Mouse (Mus musculus): ENCODE data around the gene C130026I21Rik. TPM values are rescaled to one million over a fixed set of nuclear protein-coding genes. Genes with fewer than 3 reads are reported as not detected.
"Not testable (repeated sequence)": the region's sequence is repeated elsewhere in the genome, so short reads cannot be mapped to it uniquely, and the experiment has no call there.

Gene C130026I21Rik
- polyA plus RNA-seq, 1 experiment from 2014 or later = 0.31 TPM

GRCm38 (mm10) chr1:85093011-85093572 is 177.3 kb downstream of the C130026I21Rik start:
- H3K9me3 ChIP-seq; H3K4me2 ChIP-seq (replicated peaks); H3K4me3 ChIP-seq (replicated peaks); ATAC-seq; H3K36me3 ChIP-seq; H3K4me1 ChIP-seq (replicated peaks); H3K27me3 ChIP-seq; H3K27ac ChIP-seq; H3K9ac ChIP-seq (replicated peaks): not testable (repeated sequence)
- 85% methylated on average over 6 of the region's 7 CpGs for WGBS

GRCm38 (mm10) chr1:85092169-85092568 is 178.2 kb downstream of the C130026I21Rik start:
- 48% methylated on average over 1 of the region's 3 CpGs for WGBS
- not testable (repeated sequence) for H3K4me1 ChIP-seq (replicated peaks); H3K9me3 ChIP-seq; H3K4me3 ChIP-seq (replicated peaks); H3K9ac ChIP-seq (replicated peaks); ATAC-seq; H3K27ac ChIP-seq; H3K4me2 ChIP-seq (replicated peaks); H3K36me3 ChIP-seq; H3K27me3 ChIP-seq

- H3K4me2 ChIP-seq (replicated peaks); H3K27me3 ChIP-seq; H3K9ac ChIP-seq (replicated peaks); H3K9me3 ChIP-seq; H3K36me3 ChIP-seq; H3K4me3 ChIP-seq (replicated peaks); H3K4me1 ChIP-seq (replicated peaks); ATAC-seq; H3K27ac ChIP-seq: not testable (repeated sequence)
- 67% methylated on average over 1 of the region's 1 CpGs for WGBS
These were observed 184.2 kb downstream of the C130026I21Rik start for GRCm38 (mm10) chr1:85086211-85086610.

- WGBS = 56% methylated on average over 3 of the region's 3 CpGs
- not testable (repeated sequence) for H3K9ac ChIP-seq (replicated peaks); ATAC-seq
These were observed 185.6 kb downstream of the C130026I21Rik start for GRCm38 (mm10) chr1:85084803-85085202.

GRCm38 (mm10) chr1:85073099-85073498 is 197.3 kb downstream of the C130026I21Rik start:
- not testable (repeated sequence) for H3K27me3 ChIP-seq; H3K9ac ChIP-seq (replicated peaks); H3K4me1 ChIP-seq (replicated peaks); ATAC-seq; H3K27ac ChIP-seq; H3K9me3 ChIP-seq; H3K4me2 ChIP-seq (replicated peaks); H3K4me3 ChIP-seq (replicated peaks); H3K36me3 ChIP-seq
- WGBS = 71% methylated on average over 3 of the region's 3 CpGs

More at GRCm38 (mm10) chr1:85084803-85085202, 185.6 kb downstream of the C130026I21Rik start:
- H3K27me3 ChIP-seq; H3K4me2 ChIP-seq (replicated peaks); H3K4me1 ChIP-seq (replicated peaks); H3K4me3 ChIP-seq (replicated peaks); H3K9me3 ChIP-seq; H3K27ac ChIP-seq; H3K36me3 ChIP-seq: not testable (repeated sequence)

GRCm38 (mm10) chr1:85071690-85072089 is 198.7 kb downstream of the C130026I21Rik start:
- H3K27ac ChIP-seq; H3K27me3 ChIP-seq; H3K9ac ChIP-seq (replicated peaks); H3K9me3 ChIP-seq; H3K4me1 ChIP-seq (replicated peaks); ATAC-seq; H3K36me3 ChIP-seq; H3K4me3 ChIP-seq (replicated peaks); H3K4me2 ChIP-seq (replicated peaks): not testable (repeated sequence)
- 58% methylated on average over 3 of the region's 3 CpGs for WGBS

GRCm38 (mm10) chr1:85035801-85036200 is 234.6 kb downstream of the C130026I21Rik start:
- not testable (repeated sequence) for H3K4me2 ChIP-seq (replicated peaks); H3K4me1 ChIP-seq (replicated peaks); H3K4me3 ChIP-seq (replicated peaks); H3K36me3 ChIP-seq; H3K27me3 ChIP-seq; H3K9ac ChIP-seq (replicated peaks); ATAC-seq; H3K9me3 ChIP-seq; H3K27ac ChIP-seq
- 76% methylated on average over 6 of the region's 6 CpGs for WGBS

- not testable (repeated sequence) for H3K36me3 ChIP-seq; H3K4me2 ChIP-seq (replicated peaks); H3K27ac ChIP-seq; H3K27me3 ChIP-seq; H3K9ac ChIP-seq (replicated peaks); H3K4me3 ChIP-seq (replicated peaks); H3K9me3 ChIP-seq; H3K4me1 ChIP-seq (replicated peaks); ATAC-seq
- 89% methylated on average over 3 of the region's 4 CpGs for WGBS
These were observed 236.0 kb downstream of the C130026I21Rik start for GRCm38 (mm10) chr1:85034394-85034793.

GRCm38 (mm10) chr1:85033616-85034015 is 236.8 kb downstream of the C130026I21Rik start:
- not testable (repeated sequence) for H3K27ac ChIP-seq; H3K4me2 ChIP-seq (replicated peaks); H3K27me3 ChIP-seq; H3K9me3 ChIP-seq; H3K36me3 ChIP-seq; H3K4me1 ChIP-seq (replicated peaks); H3K9ac ChIP-seq (replicated peaks); ATAC-seq; H3K4me3 ChIP-seq (replicated peaks)
- WGBS = 100% methylated on average over 5 of the region's 6 CpGs

- not testable (repeated sequence) for H3K9me3 ChIP-seq; ATAC-seq; H3K27me3 ChIP-seq; H3K4me2 ChIP-seq (replicated peaks); H3K4me3 ChIP-seq (replicated peaks); H3K9ac ChIP-seq (replicated peaks); H3K4me1 ChIP-seq (replicated peaks); H3K36me3 ChIP-seq; H3K27ac ChIP-seq
- WGBS = 58% methylated on average over 13 of the region's 14 CpGs
These were observed 240.2 kb downstream of the C130026I21Rik start for GRCm38 (mm10) chr1:85030211-85030610.

GRCm38 (mm10) chr1:85011933-85012332 is 258.4 kb downstream of the C130026I21Rik start:
- H3K27me3 ChIP-seq; H3K9ac ChIP-seq (replicated peaks): not testable (repeated sequence)

GRCm38 (mm10) chr1:85010947-85011346 is 259.4 kb downstream of the C130026I21Rik start:
- ATAC-seq; H3K9ac ChIP-seq (replicated peaks); H3K27ac ChIP-seq; H3K4me2 ChIP-seq (replicated peaks); H3K9me3 ChIP-seq; H3K36me3 ChIP-seq; H3K4me1 ChIP-seq (replicated peaks); H3K4me3 ChIP-seq (replicated peaks); H3K27me3 ChIP-seq: not testable (repeated sequence)
- WGBS = 75% methylated on average over 1 of the region's 3 CpGs

More at GRCm38 (mm10) chr1:85011933-85012332, 258.4 kb downstream of the C130026I21Rik start:
- not testable (repeated sequence) for H3K36me3 ChIP-seq; H3K4me1 ChIP-seq (replicated peaks); H3K9me3 ChIP-seq; H3K27ac ChIP-seq; ATAC-seq; H3K4me3 ChIP-seq (replicated peaks); H3K4me2 ChIP-seq (replicated peaks)
- WGBS = 95% methylated on average over 12 of the region's 13 CpGs

GRCm38 (mm10) chr1:85007737-85008136 is 262.6 kb downstream of the C130026I21Rik start:
- H3K27me3 ChIP-seq; H3K9ac ChIP-seq (replicated peaks); H3K4me3 ChIP-seq (replicated peaks); H3K27ac ChIP-seq; H3K4me1 ChIP-seq (replicated peaks); H3K36me3 ChIP-seq; H3K9me3 ChIP-seq; ATAC-seq; H3K4me2 ChIP-seq (replicated peaks): not testable (repeated sequence)
- 61% methylated on average over 1 of the region's 1 CpGs for WGBS
